Mouse (Mus musculus) layer of hippocampus, postnatal 25 days (tissue): Measurements from ENCODE around the gene Rbck1. TPM values are rescaled to one million over a fixed set of nuclear protein-coding genes. Genes with fewer than 3 reads are reported as not detected.
A peak's percentile ranks its signal among the peaks of the same experiment; 100 is the strongest.
"Not testable (repeated sequence)": the region's sequence is repeated elsewhere in the genome, so short reads cannot be mapped to it uniquely, and the experiment has no call there.

Experiments
- DNase-seq, 2 experiments: peaks; one replicate each; pipeline ENCODE4 v3.0.0; 2022; ENCODE audit warnings: mixed read lengths in 2 of 2, low spot score in 1 of 2; ENCODE audit errors: extremely low spot score in 1 of 2
- total RNA-seq, 2 experiments: library from RNA; stranded (reverse); gene quantifications; 2 replicates each; pipeline ENCODE4 v1.2.3; 2021

Gene Rbck1
- total RNA-seq, 2 experiments from 2014 or later = 96.3 to 110 TPM

GRCm38 (mm10) chr2:152307186-152307585 is 25.3 kb downstream of the Rbck1 start:
- DNase-seq = no peak

GRCm38 (mm10) chr2:152305480-152305879 is 27.0 kb downstream of the Rbck1 start:
- no peak for DNase-seq

- no peak for DNase-seq
Observed at GRCm38 (mm10) chr2:152303781-152304180, 28.7 kb downstream of the Rbck1 start.

- no peak for DNase-seq
Observed at GRCm38 (mm10) chr2:152302862-152303261, 29.6 kb downstream of the Rbck1 start.

- no peak for DNase-seq
Observed at GRCm38 (mm10) chr2:152294541-152294940, 37.9 kb downstream of the Rbck1 start.

DNA sequence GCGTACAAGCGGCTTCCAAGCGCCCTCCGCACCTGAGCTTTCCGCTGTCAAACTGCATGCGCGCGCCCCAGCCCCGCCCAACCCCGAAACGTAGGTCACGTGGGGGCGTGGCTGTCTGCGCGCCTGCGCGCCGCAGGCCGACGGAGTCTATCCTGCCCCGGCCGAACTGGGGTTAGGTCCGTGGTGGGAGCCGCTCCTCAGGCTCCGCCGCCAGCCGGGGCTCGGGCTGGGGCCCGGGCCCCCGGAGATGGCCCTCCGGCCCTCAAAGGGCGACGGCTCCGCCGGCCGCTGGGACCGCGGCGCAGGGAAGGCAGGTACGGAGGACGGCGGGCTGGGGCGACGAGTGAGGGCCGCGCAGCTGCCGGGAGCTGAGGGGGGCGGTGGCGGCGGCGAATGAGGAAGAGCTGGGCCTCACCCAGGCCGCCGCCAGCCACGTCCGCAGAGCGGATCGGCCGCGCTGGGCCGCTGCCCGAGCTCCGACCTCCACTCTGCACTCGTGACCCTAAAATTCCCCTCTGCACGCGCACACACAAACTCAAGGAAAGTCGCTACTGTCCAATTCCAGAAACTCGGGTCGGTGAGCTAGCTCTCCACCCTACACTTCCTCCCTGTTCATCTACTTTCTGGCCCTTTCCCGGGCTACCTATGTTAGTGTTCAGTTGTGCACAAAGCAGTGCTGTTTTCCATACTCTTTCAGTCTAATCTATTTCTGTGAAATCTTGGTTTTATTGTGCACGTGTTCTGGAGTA is 38.6 kb downstream of the Rbck1 start, which contains the start of gene Tbc1d20:
Gene Tbc1d20, plus strand, starts transcription at position 102 of the 749 bp plus-strand sequence.
- peak; percentile 81 to 86 for DNase-seq

DNA sequence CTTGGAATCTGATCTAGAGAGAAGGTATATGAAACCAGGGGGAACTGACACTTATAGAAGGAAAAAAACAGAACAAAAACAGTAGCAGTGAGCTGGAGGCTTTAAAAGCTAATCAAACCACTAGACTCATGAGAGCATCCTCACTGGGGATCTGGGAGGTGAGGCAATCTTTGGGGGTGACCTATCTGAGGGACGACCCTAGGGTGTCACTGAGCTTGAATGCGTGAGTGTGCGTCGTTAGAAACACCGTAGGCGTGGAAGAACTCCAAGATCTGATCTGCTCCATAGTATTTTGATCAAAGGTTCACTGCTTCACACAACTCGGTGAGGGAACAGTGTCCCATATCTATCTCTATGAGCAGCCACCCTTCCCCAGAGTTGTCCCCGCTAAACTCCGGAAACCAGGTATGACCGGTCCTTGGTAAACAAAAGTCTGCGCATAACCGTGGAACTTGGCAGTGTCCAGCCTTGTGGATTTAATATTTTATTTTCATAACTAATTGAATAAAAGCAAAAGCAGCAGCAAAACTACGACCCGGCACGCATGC is 39.2 kb downstream of the Rbck1 start:
- DNase-seq = peak in 1 of 2 experiments; percentile 13

DNA sequence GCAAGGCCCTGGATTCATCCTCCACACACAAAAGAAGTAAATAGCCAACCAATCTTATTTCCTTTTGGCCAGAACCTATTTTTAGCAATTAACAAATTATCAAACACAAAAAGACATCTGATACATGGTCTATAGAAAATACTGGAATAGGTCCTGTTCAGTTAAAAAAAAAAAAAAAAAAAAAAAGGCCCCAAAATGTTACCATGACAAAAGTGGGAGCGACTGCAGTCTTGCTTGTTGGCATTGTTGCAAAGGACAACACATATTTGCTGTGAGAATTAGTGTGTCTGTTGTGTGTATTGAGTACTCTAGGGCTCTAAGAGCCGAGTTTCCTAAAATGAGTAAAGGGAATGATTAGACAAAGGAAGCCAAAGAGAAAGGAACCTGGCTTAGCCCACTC is 40.0 kb downstream of the Rbck1 start:
- DNase-seq = no peak

GRCm38 (mm10) chr2:152289623-152290022 is 42.8 kb downstream of the Rbck1 start:
- DNase-seq = not testable (repeated sequence)

GRCm38 (mm10) chr2:152288046-152288445 is 44.4 kb downstream of the Rbck1 start:
- no peak for DNase-seq

DNA sequence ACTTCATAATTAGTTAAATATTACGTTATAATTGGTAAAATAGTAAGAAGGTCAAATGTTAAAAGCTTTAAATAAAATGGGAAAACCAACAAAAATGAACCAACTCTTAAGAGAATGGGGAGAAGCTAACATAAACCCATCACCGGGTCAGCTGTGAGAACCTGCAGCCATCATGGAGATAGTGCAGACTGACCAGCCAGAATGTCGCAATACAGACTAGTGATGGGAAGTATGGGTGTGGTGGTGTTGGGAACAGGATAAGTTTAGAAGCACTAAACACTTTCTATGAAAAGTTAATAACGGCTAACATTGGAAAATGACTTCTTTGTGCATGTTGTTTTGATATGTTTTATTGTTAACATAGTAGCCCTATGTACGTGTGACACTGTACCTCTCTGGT is 44.9 kb downstream of the Rbck1 start:
- no peak for DNase-seq

GRCm38 (mm10) chr2:152281407-152281806 is 51.0 kb downstream of the Rbck1 start:
- no peak for DNase-seq

- DNase-seq = no peak
Observed at GRCm38 (mm10) chr2:152273639-152274038, 58.8 kb downstream of the Rbck1 start.

Other genes starting within 250 kb of the Rbck1 start
- gene Srxn1, start 227.1 kb downstream of the Rbck1 start, total RNA-seq = 10 to 100 TPM; 67.2 to 75.2 TPM
- gene Tcf15, start 189.1 kb downstream of the Rbck1 start, total RNA-seq = 1 to 10 TPM; 4.3 to 4.7 TPM
- 10 to 100 TPM; 93.6 to 98.6 TPM for gene Csnk2a1, start 105.8 kb downstream of the Rbck1 start, total RNA-seq
- gene Tbc1d20, start 38.8 kb downstream of the Rbck1 start, total RNA-seq = 10 to 100 TPM; 56.1 to 58.2 TPM
- gene Trib3, start 11.4 kb upstream of the Rbck1 start, total RNA-seq = under 1 TPM; 0.23 to 0.39 TPM
- 10 to 100 TPM; 60.6 to 76.6 TPM for gene Nrsn2, start 44.0 kb upstream of the Rbck1 start, total RNA-seq
- 10 to 100 TPM; 16.4 to 19.8 TPM for gene Sox12, start 65.4 kb upstream of the Rbck1 start, total RNA-seq
- 10 to 100 TPM; 10.7 to 11.6 TPM for gene Zcchc3, start 82.4 kb upstream of the Rbck1 start, total RNA-seq
- 1 to 10 TPM; 1.7 to 2.7 TPM for gene 6820408C15Rik, start 82.9 kb upstream of the Rbck1 start, total RNA-seq
- gene Defb23, start 132.0 kb upstream of the Rbck1 start, total RNA-seq = not detected
- not detected for gene Defb20, start 144.4 kb upstream of the Rbck1 start, total RNA-seq
- gene Defb22, start 157.5 kb upstream of the Rbck1 start, total RNA-seq = not detected
- not detected for gene Defb26, start 179.0 kb upstream of the Rbck1 start, total RNA-seq
- not detected for gene Defb28, start 185.6 kb upstream of the Rbck1 start, total RNA-seq
- not detected for gene Defb29, start 207.4 kb upstream of the Rbck1 start, total RNA-seq
- not detected for gene Gm17416, start 236.7 kb upstream of the Rbck1 start, total RNA-seq
- not detected for gene Defb21, start 240.1 kb upstream of the Rbck1 start, total RNA-seq
- gene Defb19, start 247.7 kb upstream of the Rbck1 start, total RNA-seq = not detected